Mouse (Mus musculus): ENCODE data around the gene Prph. TPM values are rescaled to one million over a fixed set of nuclear protein-coding genes. Genes with fewer than 3 reads are reported as not detected.

The Prph gene
- polyA plus RNA-seq, 1 experiment from 2014 or later: 0.91 TPM

- H3K4me2 ChIP-seq: no peak overlapping the region
- TF ChIP-seq CTCF (IDR thresholded peaks at IDR 0.05; ENCODE audit: low read depth): no peak
- no peak overlapping the region for H3K4me3 ChIP-seq (ENCODE audit: low read depth, low read length)
- no peak for ATAC-seq (ENCODE audit: insufficient read depth)
- no peaks in the 10 kb centered on the region for H3K36me3 ChIP-seq (ENCODE audit: insufficient read depth)
- WGBS: 10% methylated on average over 9 of the region's 9 CpGs
- no peak overlapping the region for H3K9ac ChIP-seq
- H3K27me3 ChIP-seq (ENCODE audit: insufficient read depth, low read length): peaks cover 56% of the 10 kb centered on the region
- DNase-seq: peak; percentile 46
- no peaks in the 10 kb centered on the region for H3K9me3 ChIP-seq (ENCODE audit: low read depth, low read length)
- H3K4me1 ChIP-seq (ENCODE audit: insufficient read depth): 0 out of 2 replicates have a peak, but pooled peaks cover 7% of the 10 kb centered on the region
- H3K27ac ChIP-seq (ENCODE audit: low read depth): no peak overlapping the region
Measured at GRCm38 (mm10) chr15:99053373-99053772, 1.6 kb upstream of the Prph start.

GRCm38 (mm10) chr15:99055511-99055961, 562 bp downstream of the Prph start:
- H3K4me1 ChIP-seq (ENCODE audit: insufficient read depth): 0 out of 2 replicates have a peak, but pooled peaks cover 7% of the 10 kb centered on the region
- WGBS: under 1% methylated on average over 37 of the region's 37 CpGs

GRCm38 (mm10) chr15:99056332-99056731, 1.4 kb downstream of the Prph start:
- Histone ChIP-seq H3K4me3 (ENCODE audit: low read depth, low read length) (peak overlapping the region; percentile 8; the same call in 1 of the 2 replicates), H3K36me3 (ENCODE audit: insufficient read depth) (no peaks in the 10 kb centered on the region), H3K9ac (no peak overlapping the region), H3K27ac (ENCODE audit: low read depth) (no peak overlapping the region), H3K4me2 (peak overlapping the region; percentile 63), H3K27me3 (ENCODE audit: insufficient read depth, low read length) (peaks cover 62% of the 10 kb centered on the region), H3K9me3 (ENCODE audit: low read depth, low read length) (no peaks in the 10 kb centered on the region), H3K4me1 (ENCODE audit: insufficient read depth) (0 out of 2 replicates have a peak, but pooled peaks cover 7% of the 10 kb centered on the region)
- ATAC-seq (ENCODE audit: insufficient read depth) (no peak), DNase-seq (peak; percentile 55)
- 6% methylated on average over 14 of the region's 14 CpGs for WGBS
- TF ChIP-seq CTCF (IDR thresholded peaks at IDR 0.05; ENCODE audit: low read depth): peak; percentile 76

More at GRCm38 (mm10) chr15:99055511-99055961, 562 bp downstream of the Prph start:
- Histone ChIP-seq H3K4me3 (ENCODE audit: low read depth, low read length) (peak overlapping the region; percentile 38), H3K9ac (peak overlapping the region; percentile 35; the same call in 1 of the 2 replicates), H3K27me3 (ENCODE audit: insufficient read depth, low read length) (peaks cover 62% of the 10 kb centered on the region), H3K4me2 (peak overlapping the region; percentile 63), H3K9me3 (ENCODE audit: low read depth, low read length) (no peaks in the 10 kb centered on the region), H3K27ac (ENCODE audit: low read depth) (no peak overlapping the region), H3K36me3 (ENCODE audit: insufficient read depth) (no peaks in the 10 kb centered on the region)
- ATAC-seq (ENCODE audit: insufficient read depth) (no peak; the same call in 1 of the 2 replicates), DNase-seq (peak; percentile 61)
- no peak for TF ChIP-seq CTCF (IDR thresholded peaks at IDR 0.05; ENCODE audit: low read depth)

- no peak for DNase-seq
- H3K27ac ChIP-seq (ENCODE audit: low read depth): no peak overlapping the region
- no peak overlapping the region for H3K4me3 ChIP-seq (ENCODE audit: low read depth, low read length)
- ATAC-seq (ENCODE audit: insufficient read depth): no peak
- H3K9ac ChIP-seq: no peak overlapping the region
- WGBS: 69% methylated on average over 12 of the region's 12 CpGs
- H3K4me2 ChIP-seq: no peak overlapping the region
- no peaks in the 10 kb centered on the region for H3K4me1 ChIP-seq (ENCODE audit: insufficient read depth)
- H3K36me3 ChIP-seq (ENCODE audit: insufficient read depth): no peaks in the 10 kb centered on the region
- H3K9me3 ChIP-seq (ENCODE audit: low read depth, low read length): no peaks in the 10 kb centered on the region
- no peaks in the 10 kb centered on the region for H3K27me3 ChIP-seq (ENCODE audit: insufficient read depth, low read length)
- TF ChIP-seq CTCF (IDR thresholded peaks at IDR 0.05; ENCODE audit: low read depth): no peak
Measured at GRCm38 (mm10) chr15:99065557-99066165, 10.7 kb downstream of the Prph start.

GRCm38 (mm10) chr15:99071988-99072387, 17.0 kb downstream of the Prph start:
- no peak; the same call in 1 of the 2 replicates for TF ChIP-seq CTCF (IDR thresholded peaks at IDR 0.05; ENCODE audit: low read depth)
- Histone ChIP-seq H3K9ac (no peak overlapping the region), H3K9me3 (ENCODE audit: low read depth, low read length) (no peaks in the 10 kb centered on the region), H3K4me1 (ENCODE audit: insufficient read depth) (peaks cover 6% of the 10 kb centered on the region), H3K36me3 (ENCODE audit: insufficient read depth) (peaks cover 6% of the 10 kb centered on the region), H3K27ac (ENCODE audit: low read depth) (no peak overlapping the region), H3K4me3 (ENCODE audit: low read depth, low read length) (no peak overlapping the region), H3K4me2 (no peak overlapping the region), H3K27me3 (ENCODE audit: insufficient read depth, low read length) (no peaks in the 10 kb centered on the region)
- ATAC-seq (ENCODE audit: insufficient read depth) (no peak), DNase-seq (no peak)
- 78% methylated on average over 1 of the region's 1 CpGs for WGBS

- Histone ChIP-seq H3K9me3 (ENCODE audit: low read depth, low read length) (no peaks in the 10 kb centered on the region), H3K4me1 (ENCODE audit: insufficient read depth) (peaks cover 6% of the 10 kb centered on the region), H3K27ac (ENCODE audit: low read depth) (peak within 1 kb of the TSS; percentile 97), H3K9ac (peak within 1 kb of the TSS; percentile 77), H3K4me2 (peak within 1 kb of the TSS; percentile 87), H3K36me3 (ENCODE audit: insufficient read depth) (peaks cover 27% of the 10 kb centered on the region), H3K4me3 (ENCODE audit: low read depth, low read length) (peak within 1 kb of the TSS; percentile 53), H3K27me3 (ENCODE audit: insufficient read depth, low read length) (no peaks in the 10 kb centered on the region)
- WGBS: 17% methylated on average over 9 of the region's 9 CpGs
- TF ChIP-seq CTCF (IDR thresholded peaks at IDR 0.05; ENCODE audit: low read depth): no peak
- ATAC-seq (ENCODE audit: insufficient read depth): no peak
- DNase-seq: no peak
Measured at GRCm38 (mm10) chr15:99074019-99074599, 19.1 kb downstream of the Prph start, which contains the start of gene Troap. Gene Troap, plus strand, starts transcription at chr15:99074575.
